Mouse (Mus musculus): ENCODE data around the gene Kcnab1. TPM values are rescaled to one million over a fixed set of nuclear protein-coding genes. Genes with fewer than 3 reads are reported as not detected.
A peak's percentile ranks its signal among the peaks of the same experiment; 100 is the strongest.

Gene Kcnab1
- total RNA-seq, 2 experiments from 2014 or later, result 3.1 to 3.5 TPM

- DNase-seq, result no peak
- intact Hi-C loops (cut with DNase I), result no loop called here
Measured at GRCm38 (mm10) chr3:65301531-65301930, 192.3 kb downstream of the Kcnab1 start.

GRCm38 (mm10) chr3:65302559-65302958 is 193.4 kb downstream of the Kcnab1 start:
- no peak for DNase-seq

GRCm38 (mm10) chr3:65315837-65316236 is 206.7 kb downstream of the Kcnab1 start:
- intact Hi-C loops (cut with DNase I), result loop anchor here (5.0 to 10.0 kb wide), 4 partner anchors 61 to 611 kb away; no protein-coding TSS in a partner anchor

More at GRCm38 (mm10) chr3:65302559-65302958, 193.4 kb downstream of the Kcnab1 start:
- intact Hi-C loops (cut with DNase I), result no loop called here

GRCm38 (mm10) chr3:65316738-65317137 is 207.6 kb downstream of the Kcnab1 start:
- no peak for DNase-seq
- intact Hi-C loops (cut with DNase I), result loop anchor here (5.0 to 10.0 kb wide), 4 partner anchors 61 to 611 kb away; no protein-coding TSS in a partner anchor

More at GRCm38 (mm10) chr3:65315837-65316236, 206.7 kb downstream of the Kcnab1 start:
- no peak for DNase-seq

- peak; percentile 57 to 72 for DNase-seq
Measured at GRCm38 (mm10) chr3:65317876-65318537, 208.8 kb downstream of the Kcnab1 start.

GRCm38 (mm10) chr3:65319248-65320008 is 210.2 kb downstream of the Kcnab1 start:
- peak in 1 of 2 experiments; percentile 25 for DNase-seq
- intact Hi-C loops (cut with DNase I), result loop anchor here (2.0 to 10.0 kb wide), 5 partner anchors 31 to 608 kb away; no protein-coding TSS in a partner anchor

More at GRCm38 (mm10) chr3:65317876-65318537, 208.8 kb downstream of the Kcnab1 start:
- intact Hi-C loops (cut with DNase I), result loop anchor here (2.0 to 10.0 kb wide), 5 partner anchors 33 to 609 kb away; no protein-coding TSS in a partner anchor

- no peak for DNase-seq
- intact Hi-C loops (cut with DNase I), result no loop called here
Measured at GRCm38 (mm10) chr3:65320990-65321389, 211.8 kb downstream of the Kcnab1 start.

- intact Hi-C loops (cut with DNase I), result no loop called here
- no peak for DNase-seq
Measured at GRCm38 (mm10) chr3:65321981-65322779, 213.0 kb downstream of the Kcnab1 start.

GRCm38 (mm10) chr3:65325254-65325653 is 216.1 kb downstream of the Kcnab1 start:
- intact Hi-C loops (cut with DNase I), result no loop called here
- no peak for DNase-seq

- intact Hi-C loops (cut with DNase I), result no loop called here
- no peak for DNase-seq
Measured at GRCm38 (mm10) chr3:65328814-65329213, 219.6 kb downstream of the Kcnab1 start.

- intact Hi-C loops (cut with DNase I), result no loop called here
- no peak for DNase-seq
Measured at GRCm38 (mm10) chr3:65337835-65338464, 228.8 kb downstream of the Kcnab1 start.

- DNase-seq, result no peak
- intact Hi-C loops (cut with DNase I), result no loop called here
Measured at GRCm38 (mm10) chr3:65340173-65340951, 231.2 kb downstream of the Kcnab1 start.

GRCm38 (mm10) chr3:65346176-65346575 is 237.0 kb downstream of the Kcnab1 start:
- no peak for DNase-seq
- intact Hi-C loops (cut with DNase I), result no loop called here

GRCm38 (mm10) chr3:65352278-65353127 is 243.3 kb downstream of the Kcnab1 start:
- DNase-seq, result peak in 1 of 2 experiments; percentile 23
- intact Hi-C loops (cut with DNase I), result loop anchor here (2.0 kb wide), 1 partner anchor 368 kb away; no protein-coding TSS in a partner anchor

GRCm38 (mm10) chr3:65353263-65354037 is 244.3 kb downstream of the Kcnab1 start:
- intact Hi-C loops (cut with DNase I), result loop anchor here (2.0 kb wide), 1 partner anchor 369 kb away; no protein-coding TSS in a partner anchor
- DNase-seq, result no peak

- intact Hi-C loops (cut with DNase I), result no loop called here
Measured at GRCm38 (mm10) chr3:65355479-65355878, 246.3 kb downstream of the Kcnab1 start.

GRCm38 (mm10) chr3:65358275-65358674 is 249.1 kb downstream of the Kcnab1 start:
- intact Hi-C loops (cut with DNase I), result no loop called here
- DNase-seq, result no peak

More at GRCm38 (mm10) chr3:65355479-65355878, 246.3 kb downstream of the Kcnab1 start:
- DNase-seq, result no peak

Data from heart, postnatal 14 days (tissue).